Mouse (Mus musculus) mesoderm, embryonic 11.5 days (tissue): ENCODE measurements around the gene Rpl10a.
"Not testable (repeated sequence)": the region's sequence is repeated elsewhere in the genome, so short reads cannot be mapped to it uniquely, and the experiment has no call there.

Experiments
- DNase-seq: peaks from one replicate; pipeline ENCODE4 v3.0.0-alpha.2; 2012; ENCODE audit warnings: low read depth, low spot score

The Rpl10a gene

GRCm38 (mm10) chr17:28308297-28309195 is 19.7 kb upstream of the Rpl10a start:
- peak; percentile 92 for DNase-seq

- DNase-seq, result no peak
These were observed 17.4 kb upstream of the Rpl10a start for GRCm38 (mm10) chr17:28310831-28311230.

- DNase-seq, result no peak
These were observed 16.7 kb upstream of the Rpl10a start for GRCm38 (mm10) chr17:28311366-28312132.

GRCm38 (mm10) chr17:28312232-28313211 is 15.7 kb upstream of the Rpl10a start:
- DNase-seq, result no peak

- DNase-seq, result peak; percentile 99
These were observed 14.9 kb upstream of the Rpl10a start, which contains the start of gene Fance for GRCm38 (mm10) chr17:28313212-28313879. Gene Fance, plus strand, starts transcription at chr17:28313519.

GRCm38 (mm10) chr17:28313880-28314225 is 14.4 kb upstream of the Rpl10a start:
- DNase-seq, result no peak

- DNase-seq, result no peak
These were observed 12.6 kb upstream of the Rpl10a start for GRCm38 (mm10) chr17:28315611-28316160.

GRCm38 (mm10) chr17:28316476-28316875 is 11.8 kb upstream of the Rpl10a start:
- no peak for DNase-seq

- no peak for DNase-seq
These were observed 11.2 kb upstream of the Rpl10a start for GRCm38 (mm10) chr17:28317091-28317490.

- no peak for DNase-seq
These were observed 10.5 kb upstream of the Rpl10a start for GRCm38 (mm10) chr17:28317725-28318124.

- no peak for DNase-seq
These were observed 6.6 kb upstream of the Rpl10a start for GRCm38 (mm10) chr17:28321700-28322099.

- no peak for DNase-seq
These were observed 4.5 kb upstream of the Rpl10a start for GRCm38 (mm10) chr17:28323786-28324185.

- DNase-seq, result not testable (repeated sequence)
These were observed 3.9 kb upstream of the Rpl10a start for GRCm38 (mm10) chr17:28324416-28324815.

GRCm38 (mm10) chr17:28325751-28326150 is 2.5 kb upstream of the Rpl10a start:
- DNase-seq, result no peak

- DNase-seq, result no peak
These were observed 1.3 kb upstream of the Rpl10a start for GRCm38 (mm10) chr17:28326951-28327350.

GRCm38 (mm10) chr17:28327673-28328325 is 472 bp upstream of the Rpl10a start:
- DNase-seq, result no peak

- no peak for DNase-seq
These were observed 675 bp downstream of the Rpl10a start for GRCm38 (mm10) chr17:28328946-28329345.

GRCm38 (mm10) chr17:28329503-28330231 is 1.4 kb downstream of the Rpl10a start:
- DNase-seq, result no peak

GRCm38 (mm10) chr17:28330232-28330546 is 1.9 kb downstream of the Rpl10a start:
- no peak for DNase-seq
